Mouse (Mus musculus): ENCODE data around the gene Armc8. TPM values are rescaled to one million over a fixed set of nuclear protein-coding genes. Genes with fewer than 3 reads are reported as not detected.

Gene Armc8
- polyA plus RNA-seq, 1 experiment from 2014 or later = 40.7 TPM

DNA sequence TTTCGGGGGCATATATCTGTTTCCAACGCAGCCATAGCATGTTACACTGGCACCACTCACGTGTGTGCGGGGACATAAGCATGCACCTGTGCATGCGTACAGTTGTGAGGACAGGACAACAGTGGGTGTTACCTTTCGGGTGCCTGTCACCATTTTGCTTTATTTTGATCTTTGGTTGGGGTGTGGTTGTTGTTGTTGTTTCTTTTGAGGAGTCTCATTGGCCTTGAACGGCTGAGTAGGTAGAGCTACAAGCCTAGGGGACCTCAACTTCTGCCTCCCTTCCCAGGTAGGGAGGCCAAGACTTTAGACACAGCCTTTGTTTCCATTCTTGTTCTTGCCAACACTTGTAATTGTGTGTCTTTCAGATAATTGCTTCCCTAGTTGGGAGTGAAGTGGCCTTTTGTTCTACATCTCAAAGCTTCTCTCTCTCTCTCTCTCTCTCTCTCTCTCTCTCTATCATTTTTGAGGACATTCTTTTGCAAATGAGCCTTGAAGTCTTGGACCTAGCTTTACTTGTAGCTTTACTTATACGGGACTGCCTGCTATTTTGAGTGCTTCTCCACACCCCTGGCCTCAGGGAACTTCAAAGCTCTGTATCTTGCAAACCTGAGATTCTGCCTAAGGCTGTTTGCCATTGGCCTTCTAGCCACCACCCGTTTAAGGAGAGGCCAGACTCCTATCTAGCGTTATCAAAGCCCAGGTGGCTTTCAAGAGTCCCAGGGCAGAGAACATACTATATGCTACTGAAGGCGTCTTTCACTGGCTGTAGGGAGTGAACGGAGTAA, 130.7 kb downstream of the Armc8 start:
- H3K27ac ChIP-seq = no peak overlapping the region
- peaks cover 20% of the 10 kb centered on the region for H3K27me3 ChIP-seq
- no peak overlapping the region for H3K9ac ChIP-seq
- no peak for ATAC-seq (ENCODE audit: low FRiP score)
- H3K4me2 ChIP-seq (replicated peaks) = no peak overlapping the region
- no peak overlapping the region for H3K4me3 ChIP-seq
- H3K36me3 ChIP-seq = no peaks in the 10 kb centered on the region
- H3K4me1 ChIP-seq = peaks cover 32% of the 10 kb centered on the region
- no peaks in the 10 kb centered on the region for H3K9me3 ChIP-seq (replicated peaks)
- 84% methylated on average over 12 of the region's 12 CpGs for WGBS

DNA sequence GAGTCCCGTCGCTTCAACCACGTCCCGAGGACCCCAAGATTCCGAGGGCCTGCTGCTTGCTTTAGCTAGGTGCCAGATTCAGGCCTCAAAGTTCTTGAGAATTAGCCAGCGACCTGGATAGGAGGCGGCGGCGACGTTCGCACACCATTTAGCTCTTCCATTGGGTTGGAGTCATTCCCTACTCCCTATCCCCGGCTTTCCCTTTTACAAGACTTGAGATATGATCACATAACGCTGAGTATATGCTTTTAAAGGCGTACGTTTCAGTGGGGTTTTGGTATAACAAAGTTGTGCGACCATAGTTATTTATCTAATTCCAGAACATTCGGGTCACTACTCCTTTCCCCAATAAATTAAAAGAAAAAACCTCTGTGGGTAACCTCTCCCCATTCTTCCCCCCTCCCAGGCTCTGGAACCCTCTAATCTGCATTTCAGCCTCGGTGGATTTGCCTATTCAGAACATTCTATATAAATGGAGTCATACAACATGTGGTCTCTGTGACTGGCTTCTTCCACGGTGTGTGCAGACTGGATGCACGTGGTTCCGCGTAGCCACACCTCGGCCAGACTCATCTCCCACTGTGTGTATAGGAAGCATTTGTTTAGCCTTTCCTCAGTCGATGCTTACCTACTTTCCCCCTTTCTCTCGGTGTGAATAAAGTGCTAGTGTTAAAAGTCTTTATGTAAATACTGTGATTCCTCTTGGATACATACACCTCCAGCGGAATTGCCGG, 131.5 kb downstream of the Armc8 start, which contains the start of gene Mras:
TSS of gene Mras (minus strand) at position 351 of the 734 bp plus-strand sequence.
- H3K27me3 ChIP-seq = peaks cover 20% of the 10 kb centered on the region
- no peaks in the 10 kb centered on the region for H3K36me3 ChIP-seq
- peak within 1 kb of the TSS; percentile 90 for H3K9ac ChIP-seq
- H3K4me3 ChIP-seq = peak within 1 kb of the TSS; percentile 76
- no peaks in the 10 kb centered on the region for H3K9me3 ChIP-seq (replicated peaks)
- 18% methylated on average over 27 of the region's 27 CpGs for WGBS
- H3K4me2 ChIP-seq (replicated peaks) = peak within 1 kb of the TSS; percentile 84
- H3K27ac ChIP-seq = peak within 1 kb of the TSS; percentile 89
- ATAC-seq (ENCODE audit: low FRiP score) = peak; percentile 5; the same call in 1 of the 2 replicates
- peaks cover 32% of the 10 kb centered on the region for H3K4me1 ChIP-seq

DNA sequence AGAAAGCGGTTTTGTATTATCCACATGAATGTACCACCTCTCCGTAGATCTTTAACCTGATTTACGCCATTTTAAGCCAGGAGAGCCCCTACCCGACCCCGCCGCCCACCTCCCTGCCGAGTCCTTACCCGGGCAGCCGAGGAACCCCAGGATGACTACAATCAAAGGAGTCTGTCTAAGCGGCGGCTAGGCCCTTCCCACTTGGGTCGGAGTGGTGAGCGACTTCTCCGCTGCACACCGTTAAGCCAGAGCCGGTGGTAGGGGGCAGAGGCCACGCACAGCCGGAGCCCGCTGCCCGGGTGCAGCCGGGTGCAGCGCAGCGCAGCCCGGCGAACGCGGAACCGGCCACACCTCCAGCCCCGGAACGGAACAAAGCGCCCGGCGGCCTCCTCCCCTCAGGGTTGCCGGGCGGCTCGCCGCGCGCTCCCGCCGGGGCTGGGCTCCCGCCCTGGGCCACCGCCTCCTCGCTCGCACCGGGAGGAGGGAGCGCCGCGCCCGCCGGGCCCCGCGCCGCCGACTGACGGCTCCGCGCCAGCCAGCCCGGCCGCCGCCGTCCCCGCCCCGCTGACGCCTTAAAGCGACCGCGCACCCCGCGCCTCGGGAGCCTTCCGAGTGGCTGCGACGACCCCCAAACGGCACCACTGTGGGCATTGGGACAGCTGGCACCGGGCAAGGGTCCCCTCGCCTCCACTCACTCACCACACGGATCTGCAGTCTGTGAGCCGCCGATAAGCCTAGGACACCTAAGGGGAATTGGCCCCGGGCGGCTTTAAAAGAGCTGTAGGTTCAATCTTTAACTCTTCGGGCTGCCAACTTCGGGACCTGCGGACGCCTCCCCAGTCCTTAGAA, 132.3 kb downstream of the Armc8 start:
- peaks cover 32% of the 10 kb centered on the region for H3K4me1 ChIP-seq
- H3K4me3 ChIP-seq = peak overlapping the region; percentile 76
- H3K9ac ChIP-seq = peak overlapping the region; percentile 90
- whole genome bisulfite sequencing = under 1% methylated on average over 70 of the region's 86 CpGs
- no peaks in the 10 kb centered on the region for H3K36me3 ChIP-seq
- H3K4me2 ChIP-seq (replicated peaks) = peak overlapping the region; percentile 84
- peaks cover 20% of the 10 kb centered on the region for H3K27me3 ChIP-seq
- ATAC-seq (ENCODE audit: low FRiP score) = peak; percentile 81
- H3K27ac ChIP-seq = peak overlapping the region; percentile 89
- no peaks in the 10 kb centered on the region for H3K9me3 ChIP-seq (replicated peaks)

DNA sequence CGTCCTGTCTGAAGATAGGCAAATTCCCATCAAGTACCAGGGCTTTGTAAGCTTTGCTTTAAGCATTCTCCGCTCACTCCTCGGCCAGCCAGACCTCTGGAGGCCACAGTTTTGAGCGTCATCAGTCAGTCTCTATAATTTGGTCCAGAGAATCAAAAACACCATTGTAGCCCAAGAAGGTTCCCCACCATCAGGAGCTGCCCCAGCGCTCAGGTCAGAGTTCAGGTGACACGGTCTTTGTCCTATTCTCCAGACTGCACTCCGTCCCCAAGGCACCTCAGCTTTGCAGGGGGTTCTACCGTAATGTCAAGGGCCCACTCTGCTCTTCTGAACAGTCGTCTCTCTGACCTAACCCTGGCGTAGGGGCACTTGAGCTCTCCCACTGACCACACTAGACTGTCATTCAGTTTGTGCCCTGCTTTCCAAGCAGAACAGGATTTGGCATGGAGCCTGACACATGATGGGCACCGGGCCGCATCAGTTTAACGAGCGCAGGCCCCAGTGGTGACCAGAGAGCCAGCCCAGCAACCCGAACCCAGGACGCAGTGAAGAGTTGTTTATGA, 133.0 kb downstream of the Armc8 start:
- WGBS = 11% methylated on average over 16 of the region's 16 CpGs
- H3K4me1 ChIP-seq = peaks cover 32% of the 10 kb centered on the region
- peak overlapping the region; percentile 89 for H3K27ac ChIP-seq
- ATAC-seq (ENCODE audit: low FRiP score) = peak; percentile 49
- H3K36me3 ChIP-seq = no peaks in the 10 kb centered on the region
- H3K4me2 ChIP-seq (replicated peaks) = peak overlapping the region; percentile 84
- H3K27me3 ChIP-seq = peaks cover 20% of the 10 kb centered on the region
- peak overlapping the region; percentile 90 for H3K9ac ChIP-seq
- H3K9me3 ChIP-seq (replicated peaks) = no peaks in the 10 kb centered on the region
- peak overlapping the region; percentile 76 for H3K4me3 ChIP-seq

DNA sequence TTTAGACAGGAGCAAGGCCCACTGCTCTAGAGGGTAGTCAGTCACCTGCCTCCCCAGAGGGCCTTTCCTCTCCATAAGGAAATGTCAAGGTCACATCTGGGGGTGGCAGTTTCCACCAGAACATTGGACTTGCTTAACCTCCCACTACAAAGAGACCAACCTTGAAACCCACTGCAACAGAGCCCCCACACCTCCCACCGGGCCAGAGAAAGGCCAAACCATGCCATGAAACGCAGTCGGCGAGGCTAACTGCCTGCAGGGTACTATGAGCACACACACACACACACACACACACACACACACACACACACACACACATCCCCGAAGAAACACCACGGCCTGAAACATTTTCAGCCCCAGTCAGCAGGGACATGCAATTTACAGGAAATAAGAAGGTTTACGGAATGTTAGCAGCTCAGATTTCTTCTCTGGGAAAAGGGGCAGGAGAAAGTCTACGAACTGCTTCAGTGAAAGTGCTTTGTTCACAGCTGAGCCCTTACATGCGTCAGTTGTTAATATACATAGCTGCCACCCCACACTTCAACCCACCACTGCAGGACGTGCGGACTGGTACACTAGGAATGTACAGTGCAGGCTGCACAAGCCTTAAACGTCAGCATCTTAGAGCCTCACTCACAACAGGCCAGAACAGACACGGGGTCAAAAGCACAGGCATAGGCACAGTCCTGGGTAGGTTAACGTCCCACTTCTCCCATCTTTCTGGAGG, 133.6 kb downstream of the Armc8 start:
- no peaks in the 10 kb centered on the region for H3K36me3 ChIP-seq
- peak overlapping the region; percentile 89 for H3K27ac ChIP-seq
- H3K4me2 ChIP-seq (replicated peaks) = peak overlapping the region; percentile 84
- no peaks in the 10 kb centered on the region for H3K9me3 ChIP-seq (replicated peaks)
- peak overlapping the region; percentile 76 for H3K4me3 ChIP-seq
- WGBS = 29% methylated on average over 14 of the region's 14 CpGs
- H3K27me3 ChIP-seq = peaks cover 20% of the 10 kb centered on the region
- ATAC-seq (ENCODE audit: low FRiP score) = peak; percentile 51
- H3K4me1 ChIP-seq = peaks cover 32% of the 10 kb centered on the region
- peak overlapping the region; percentile 90 for H3K9ac ChIP-seq

DNA sequence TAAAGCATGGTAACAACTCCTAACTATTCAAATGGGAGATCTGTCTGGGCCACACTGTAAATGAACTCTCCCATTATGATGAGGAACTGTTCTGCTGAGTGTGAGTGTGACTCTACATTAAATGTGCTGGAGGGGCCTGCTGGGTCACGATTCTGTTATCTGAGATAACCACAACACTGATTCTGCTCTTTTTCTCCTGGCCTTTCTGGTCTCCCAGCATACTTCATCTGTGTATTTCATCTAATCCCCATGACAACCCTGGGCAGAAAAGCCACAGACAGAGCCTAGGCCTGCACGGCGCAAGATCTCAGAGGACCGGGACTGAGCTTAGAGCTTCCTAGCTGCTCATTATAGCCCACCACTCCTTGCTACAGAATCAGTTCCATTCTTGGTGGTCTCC, 136.2 kb downstream of the Armc8 start:
- no peak overlapping the region for H3K4me3 ChIP-seq
- no peak overlapping the region for H3K9ac ChIP-seq
- H3K27ac ChIP-seq = no peak overlapping the region
- no peak for ATAC-seq (ENCODE audit: low FRiP score)
- H3K9me3 ChIP-seq (replicated peaks) = no peaks in the 10 kb centered on the region
- no peak overlapping the region for H3K4me2 ChIP-seq (replicated peaks)
- H3K4me1 ChIP-seq = peaks cover 32% of the 10 kb centered on the region
- no peaks in the 10 kb centered on the region for H3K36me3 ChIP-seq
- peaks cover 4% of the 10 kb centered on the region for H3K27me3 ChIP-seq
- 86% methylated on average over 4 of the region's 4 CpGs for WGBS

DNA sequence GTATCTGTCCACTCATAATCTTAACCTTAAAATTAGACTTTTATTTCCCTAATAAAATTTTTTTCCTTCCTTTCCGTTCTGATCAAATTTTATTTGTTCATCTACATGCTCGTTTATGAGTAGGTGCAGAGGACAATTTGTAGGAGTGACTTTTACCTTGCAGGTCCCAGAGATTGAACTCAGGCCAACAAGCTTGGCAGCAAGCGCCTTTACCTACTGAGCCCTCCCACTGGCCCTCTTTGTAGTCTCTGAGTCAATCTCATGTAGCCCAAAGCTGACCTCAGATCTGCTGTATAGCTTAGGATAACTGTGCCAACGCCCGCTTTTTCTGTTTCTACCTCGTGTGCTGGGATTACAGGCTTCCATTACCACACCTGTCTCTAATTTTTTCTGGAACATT, 136.7 kb downstream of the Armc8 start:
- Histone ChIP-seq H3K4me1 (peaks cover 27% of the 10 kb centered on the region), H3K4me3 (no peak overlapping the region), H3K4me2 (replicated peaks) (no peak overlapping the region), H3K27ac (no peak overlapping the region), H3K36me3 (no peaks in the 10 kb centered on the region), H3K9ac (no peak overlapping the region), H3K9me3 (replicated peaks) (no peaks in the 10 kb centered on the region), H3K27me3 (no peaks in the 10 kb centered on the region)
- WGBS = 91% methylated on average over 6 of the region's 6 CpGs
- no peak for ATAC-seq (ENCODE audit: low FRiP score)

DNA sequence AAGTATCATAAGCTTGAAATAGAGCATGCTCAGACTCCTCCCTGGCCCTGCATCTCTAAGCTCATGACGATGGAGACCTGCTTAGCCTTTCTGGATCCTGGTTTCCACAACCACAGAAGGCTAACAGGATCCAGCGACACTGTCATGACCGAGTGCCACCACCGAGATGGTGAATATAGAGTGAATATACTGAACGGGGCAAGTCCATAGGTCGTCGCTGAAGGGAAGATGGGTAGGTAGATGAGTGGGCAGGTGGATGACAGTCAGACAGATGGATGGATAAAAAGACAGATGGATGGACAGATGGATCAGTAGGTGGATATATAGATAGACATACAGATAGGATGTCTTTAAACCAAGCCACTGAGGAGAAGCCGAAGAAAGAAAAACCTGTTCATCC, 137.4 kb downstream of the Armc8 start:
- H3K4me1 ChIP-seq = peaks cover 26% of the 10 kb centered on the region
- no peak overlapping the region for H3K9ac ChIP-seq
- H3K36me3 ChIP-seq = no peaks in the 10 kb centered on the region
- no peak overlapping the region for H3K4me3 ChIP-seq
- no peak overlapping the region for H3K27ac ChIP-seq
- WGBS = 95% methylated on average over 8 of the region's 8 CpGs
- ATAC-seq (ENCODE audit: low FRiP score) = no peak
- no peak overlapping the region for H3K4me2 ChIP-seq (replicated peaks)
- H3K9me3 ChIP-seq (replicated peaks) = no peaks in the 10 kb centered on the region
- no peaks in the 10 kb centered on the region for H3K27me3 ChIP-seq

DNA sequence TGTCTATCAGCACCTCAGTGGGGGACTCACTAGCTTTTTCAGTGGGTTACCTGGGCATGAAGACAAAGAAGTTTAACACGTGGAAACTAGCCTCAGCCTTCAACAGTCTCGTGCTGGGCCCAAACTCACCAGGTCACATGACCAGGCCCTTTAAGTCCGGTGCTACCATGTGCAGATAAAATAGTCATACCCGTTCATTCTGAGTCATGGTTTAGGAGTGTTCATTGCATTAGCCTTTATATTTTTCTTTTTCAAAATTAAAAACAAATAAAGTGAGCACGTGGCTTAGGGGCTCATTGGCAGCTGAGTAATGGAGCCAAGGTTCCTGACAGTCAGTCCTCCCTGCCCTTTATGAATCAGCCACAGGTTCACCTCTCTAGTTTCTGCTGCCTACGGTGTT, 137.9 kb downstream of the Armc8 start:
- Histone ChIP-seq H3K4me2 (replicated peaks) (no peak overlapping the region), H3K9me3 (replicated peaks) (no peaks in the 10 kb centered on the region), H3K27me3 (no peaks in the 10 kb centered on the region), H3K9ac (no peak overlapping the region), H3K27ac (no peak overlapping the region), H3K36me3 (no peaks in the 10 kb centered on the region), H3K4me1 (peaks cover 25% of the 10 kb centered on the region), H3K4me3 (no peak overlapping the region)
- whole genome bisulfite sequencing = 81% methylated on average over 6 of the region's 6 CpGs
- no peak for ATAC-seq (ENCODE audit: low FRiP score)

DNA sequence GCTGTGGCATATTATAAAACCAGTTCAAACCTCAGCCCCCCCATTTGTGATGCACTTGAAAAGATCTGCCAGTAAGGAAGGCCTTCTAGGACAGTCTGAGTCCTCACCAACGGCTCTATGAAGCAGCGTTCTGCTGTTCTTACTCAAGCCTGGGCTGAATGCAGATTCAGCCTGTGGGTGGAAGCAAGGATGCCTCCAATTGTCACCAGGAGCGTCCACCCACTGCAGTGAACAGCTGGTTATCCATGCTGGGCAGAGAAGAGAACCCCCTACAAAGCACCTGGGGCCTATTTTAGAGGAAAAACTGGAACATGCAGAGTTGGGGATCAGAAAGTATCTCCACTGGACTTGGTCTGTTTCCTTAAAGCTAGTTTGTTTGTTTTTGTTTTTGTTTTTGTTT, 138.9 kb downstream of the Armc8 start:
- Histone ChIP-seq H3K36me3 (no peaks in the 10 kb centered on the region), H3K27me3 (no peaks in the 10 kb centered on the region), H3K4me2 (replicated peaks) (no peak overlapping the region), H3K4me1 (peaks cover 22% of the 10 kb centered on the region), H3K9me3 (replicated peaks) (no peaks in the 10 kb centered on the region), H3K4me3 (no peak overlapping the region), H3K27ac (no peak overlapping the region), H3K9ac (no peak overlapping the region)
- no peak for ATAC-seq (ENCODE audit: low FRiP score)
- WGBS = 84% methylated on average over 3 of the region's 3 CpGs

DNA sequence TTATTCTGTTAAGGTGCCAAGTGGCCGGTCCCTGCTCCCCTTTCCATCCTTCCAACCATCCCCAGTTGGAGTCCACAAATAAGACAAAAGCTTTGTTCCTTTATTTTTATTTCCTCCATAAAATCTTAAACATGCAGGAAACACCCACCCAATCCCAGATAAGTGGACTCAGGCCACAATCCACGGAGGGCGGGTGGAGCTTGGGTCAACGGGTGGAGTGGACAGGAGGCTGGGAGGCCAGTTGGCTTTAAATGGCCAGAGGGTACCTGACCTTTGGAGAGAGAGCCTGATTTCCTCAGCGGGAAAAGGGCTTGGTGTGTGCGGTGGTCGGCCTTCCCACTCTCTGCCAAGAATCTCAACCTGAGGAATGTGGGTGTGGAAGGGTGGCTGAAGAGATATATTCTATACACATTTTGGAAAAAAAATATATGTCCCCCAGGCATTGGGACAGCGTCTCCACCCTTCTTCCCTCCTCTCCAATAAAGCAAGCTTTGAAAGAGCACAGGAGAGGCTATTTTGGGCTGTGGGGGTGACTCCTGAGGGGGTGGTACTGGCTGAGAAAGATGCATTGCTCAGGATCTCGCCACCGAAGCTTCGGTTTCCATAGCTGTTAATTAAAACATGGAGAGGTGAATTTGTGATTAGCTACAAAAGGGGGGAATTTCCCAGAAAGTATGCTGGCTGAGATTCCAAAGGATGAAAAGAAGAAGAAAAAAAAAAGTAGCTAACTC, 139.9 kb downstream of the Armc8 start:
- Histone ChIP-seq H3K9ac (no peak overlapping the region), H3K9me3 (replicated peaks) (no peaks in the 10 kb centered on the region), H3K27me3 (no peaks in the 10 kb centered on the region), H3K27ac (no peak overlapping the region), H3K36me3 (no peaks in the 10 kb centered on the region), H3K4me3 (no peak overlapping the region), H3K4me2 (replicated peaks) (no peak overlapping the region), H3K4me1 (peaks cover 22% of the 10 kb centered on the region; the same call in 1 of the 2 replicates)
- ATAC-seq (ENCODE audit: low FRiP score) = no peak
- 78% methylated on average over 11 of the region's 11 CpGs for WGBS

Measured in hindbrain, embryonic 12.5 days (tissue).